Mouse (Mus musculus): ENCODE data around the gene Cdk6. TPM values are rescaled to one million over a fixed set of nuclear protein-coding genes. Genes with fewer than 3 reads are reported as not detected.

Gene Cdk6
- total and polyA plus RNA-seq, 3 experiments, result 79.0 to 318 (median 197) TPM

DNA sequence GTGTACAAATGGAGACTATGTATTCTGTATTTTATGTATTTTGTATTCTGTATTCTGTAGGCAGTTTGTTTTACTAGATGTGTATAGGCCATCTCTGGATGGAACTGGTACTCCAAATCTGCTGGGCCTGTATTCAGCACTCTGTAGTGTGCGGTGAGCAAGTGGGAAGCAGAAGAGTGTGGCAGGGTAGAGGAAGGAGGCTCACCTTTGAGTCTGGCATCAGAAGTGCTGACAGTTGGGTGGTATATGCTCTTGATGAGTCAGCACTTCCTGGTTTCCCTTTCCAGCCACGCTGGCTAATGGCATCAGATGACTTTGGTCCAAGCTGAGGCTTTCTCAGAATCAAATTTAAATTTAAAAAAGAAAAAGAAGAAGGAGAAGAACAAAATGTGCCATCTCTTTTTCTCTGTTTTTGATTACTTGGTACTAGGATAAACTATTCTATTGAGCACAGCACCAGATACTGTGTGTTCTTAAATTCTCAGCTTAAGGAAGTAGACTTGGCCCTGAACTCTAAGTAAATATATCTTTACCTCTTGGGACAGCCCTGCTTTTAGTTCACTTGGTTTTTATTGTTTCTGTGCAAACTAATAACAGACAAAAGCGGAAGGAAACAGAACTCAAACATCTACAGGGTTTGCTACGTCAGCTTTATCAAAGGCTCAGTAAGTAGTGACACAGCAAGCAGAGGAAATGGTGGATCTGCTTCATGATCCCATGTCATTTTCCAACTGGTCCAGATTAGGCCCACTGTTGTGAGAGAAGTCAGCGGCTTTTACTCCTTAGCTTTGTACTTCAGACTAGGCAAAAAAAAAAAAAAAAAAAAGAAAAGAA, 17.6 kb downstream of the Cdk6 start:
- H3K27ac ChIP-seq (ENCODE audit: control insufficient read depth, low read depth, low read length), result peak overlapping the region; percentile 98
- peaks cover 40 to 92% of the 10 kb centered on the region in 2 experiments for H3K36me3 ChIP-seq (ENCODE audit: control insufficient read depth in 1 of 2, insufficient read depth in 2 of 2, low read length in 2 of 2)
- DNase-seq (ENCODE audit: low read depth, low spot score), result peak; percentile 90
- H3K9ac ChIP-seq (ENCODE audit: control insufficient read depth, low read depth, low read length, poor library complexity, severe bottlenecking), result peak overlapping the region; percentile 62
- H3K27me3 ChIP-seq (ENCODE audit: control insufficient read depth in 1 of 2, insufficient read depth in 2 of 2, low read length in 2 of 2), result no peaks in the 10 kb centered on the region
- peaks cover 67% of the 10 kb centered on the region for H3K79me2 ChIP-seq (ENCODE audit: control insufficient read depth, insufficient read depth, low read length, poor library complexity)
- peaks cover 67 to 71% of the 10 kb centered on the region in 2 experiments for H3K4me1 ChIP-seq (ENCODE audit: control insufficient read depth in 1 of 2, insufficient read depth in 2 of 2, low read length in 2 of 2)
- H3K9me3 ChIP-seq (replicated peaks; ENCODE audit: insufficient read depth, low read length), result no peaks in the 10 kb centered on the region
- no peak overlapping the region for H3K4me3 ChIP-seq (ENCODE audit: control insufficient read depth in 1 of 2, insufficient read depth in 1 of 2, low read depth in 2 of 2, low read length in 2 of 2)
- TF ChIP-seq ZNF384 (IDR thresholded peaks at IDR 0.05; ENCODE audit: low read depth, low read length), result no peak; the same call in 1 of the 2 replicates
- TF ChIP-seq ZKSCAN1 (IDR thresholded peaks at IDR 0.05; ENCODE audit: low read depth, low read length), result no peak
- TF ChIP-seq KAT2A (conservative IDR thresholded peaks at IDR 0.05; ENCODE audit: low read depth, low read length), result no peak
- no peak for TF ChIP-seq BHLHE40 (IDR thresholded peaks at IDR 0.05; ENCODE audit: borderline replicate concordance, low read depth, low read length)
- no peak for TF ChIP-seq CHD2 (IDR thresholded peaks at IDR 0.05; ENCODE audit: low read length)
- TF ChIP-seq USF1 (IDR thresholded peaks at IDR 0.05; ENCODE audit: low read depth, low read length), result no peak
- no peak for TF ChIP-seq RAD21 (IDR thresholded peaks at IDR 0.05; ENCODE audit: low read depth, low read length)
- no peak; the same call in 1 of the 2 replicates for TF ChIP-seq MXI1 (IDR thresholded peaks at IDR 0.05; ENCODE audit: low read depth, low read length)
- TF ChIP-seq GABPA (IDR thresholded peaks at IDR 0.05; ENCODE audit: low read depth, low read length), result peak; percentile 81
- no peak for TF ChIP-seq E2F4 (IDR thresholded peaks at IDR 0.05; ENCODE audit: borderline replicate concordance, low read depth, low read length)
- TF ChIP-seq POLR2AphosphoS5 (IDR thresholded peaks at IDR 0.05; ENCODE audit: borderline replicate concordance, low read depth, low read length), result 0 out of 2 replicates have a peak, but pooled peaks have one; percentile 41
- peak; percentile 98 for TF ChIP-seq MAFK (IDR thresholded peaks at IDR 0.05; ENCODE audit: borderline replicate concordance, low read depth, low read length)
- TF ChIP-seq MAZ (IDR thresholded peaks at IDR 0.05; ENCODE audit: low read depth, low read length), result no peak
- 0 out of 2 replicates have a peak, but pooled peaks have one; percentile 71 for TF ChIP-seq JUND (IDR thresholded peaks at IDR 0.05; ENCODE audit: low read depth, low read length)
- TF ChIP-seq NELFE (IDR thresholded peaks at IDR 0.05; ENCODE audit: low read depth, low read length), result peak; percentile 24
- TF ChIP-seq SIN3A (IDR thresholded peaks at IDR 0.05; ENCODE audit: low read length), result peak; percentile 74
- no peak; the same call in 1 of the 2 replicates for TF ChIP-seq ZC3H11A (IDR thresholded peaks at IDR 0.05; ENCODE audit: low read depth, low read length)
- no peak for TF ChIP-seq MEF2A (IDR thresholded peaks at IDR 0.05; ENCODE audit: extremely low read depth, insufficient replicate concordance, low read depth, low read length, poor library complexity, severe bottlenecking)
- TF ChIP-seq POLR2AphosphoS2 (IDR thresholded peaks at IDR 0.05; ENCODE audit: low read length), result peak; percentile 67
- peak; percentile 34; the same call in 1 of the 2 replicates for TF ChIP-seq MAX (IDR thresholded peaks at IDR 0.05; ENCODE audit: low read length)
- no peak; the same call in 1 of the 2 replicates for TF ChIP-seq TCF12 (IDR thresholded peaks at IDR 0.05; ENCODE audit: low read depth, low read length)
- peak; percentile 68 for TF ChIP-seq MYC (IDR thresholded peaks at IDR 0.05; ENCODE audit: low read depth, low read length)
- no peak for TF ChIP-seq TAL1 (IDR thresholded peaks at IDR 0.05; ENCODE audit: low read length)
- TF ChIP-seq CTCF (IDR thresholded peaks at IDR 0.05 in 2 of 3, conservative IDR thresholded peaks at IDR 0.05 in 1 of 3; ENCODE audit: control insufficient read depth in 1 of 3, insufficient read depth in 1 of 3, low read depth in 2 of 3, low read length in 3 of 3, poor library complexity in 1 of 3, severe bottlenecking in 1 of 3), result no peak
- 0 out of 2 replicates have a peak, but pooled peaks have one; percentile 32 for TF ChIP-seq HCFC1 (IDR thresholded peaks at IDR 0.05; ENCODE audit: low read depth, low read length)
- no peak for TF ChIP-seq UBTF (IDR thresholded peaks at IDR 0.05; ENCODE audit: borderline replicate concordance, insufficient read depth, low read depth, low read length)
- peak in 1 of 2 experiments; percentile 63; a peak in 1 of 4 replicates for TF ChIP-seq POLR2A (IDR thresholded peaks at IDR 0.05; ENCODE audit: control insufficient read depth in 1 of 2, insufficient read depth in 1 of 2, low read depth in 1 of 2, low read length in 2 of 2, poor library complexity in 1 of 2)
- TF ChIP-seq GATA1 (IDR thresholded peaks at IDR 0.05; ENCODE audit: low read depth, low read length), result 0 out of 2 replicates have a peak, but pooled peaks have one; percentile 30
- TF ChIP-seq RCOR1 (IDR thresholded peaks at IDR 0.05; ENCODE audit: low read depth, low read length), result no peak
- TF ChIP-seq SMC3 (IDR thresholded peaks at IDR 0.05; ENCODE audit: low read depth, low read length), result peak; percentile 9; the same call in 1 of the 2 replicates
- TF ChIP-seq ELF1 (IDR thresholded peaks at IDR 0.05; ENCODE audit: low read depth, low read length), result peak; percentile 64; the same call in 1 of the 2 replicates
- no peak for TF ChIP-seq USF2 (IDR thresholded peaks at IDR 0.05; ENCODE audit: borderline replicate concordance in 1 of 2, insufficient read depth in 1 of 2, low read depth in 1 of 2, low read length in 2 of 2)
- no peak for TF ChIP-seq NRF1 (IDR thresholded peaks at IDR 0.05; ENCODE audit: insufficient read depth, low read depth, low read length, poor library complexity, severe bottlenecking)
- peak; percentile 81 for TF ChIP-seq ETS1 (IDR thresholded peaks at IDR 0.05; ENCODE audit: low read depth, low read length)
- TF ChIP-seq TBP (IDR thresholded peaks at IDR 0.05; ENCODE audit: low read depth, low read length), result peak; percentile 42; the same call in 1 of the 2 replicates
